Mouse (Mus musculus): ENCODE measurements at regions not wholly inside any gene's neighbourhood (a gene's known extent, or its start where the extent isn't known, plus 50 kb on each side); places are given as distances from the start of the nearest gene placed in this dataset.

GRCm38 (mm10) chr7:133521936-133522335, 80.0 kb downstream of the Tex36 start:
- H3K4me1 ChIP-seq (replicated peaks) = no peaks in the 10 kb centered on the region
- H3K27ac ChIP-seq (replicated peaks) = no peak overlapping the region
- ATAC-seq (ENCODE audit: low read depth) = no peak
- H3K9ac ChIP-seq = no peak overlapping the region
- no peak overlapping the region for H3K4me3 ChIP-seq
- WGBS = 94% methylated on average over 3 of the region's 3 CpGs
- H3K36me3 ChIP-seq = no peaks in the 10 kb centered on the region
- H3K4me2 ChIP-seq = no peak overlapping the region
- no peaks in the 10 kb centered on the region for H3K27me3 ChIP-seq
- H3K9me3 ChIP-seq = no peaks in the 10 kb centered on the region

GRCm38 (mm10) chr7:133518926-133519325, 83.0 kb downstream of the Tex36 start:
- no peak overlapping the region for H3K9ac ChIP-seq
- H3K4me3 ChIP-seq = no peak overlapping the region
- no peak overlapping the region for H3K27ac ChIP-seq (replicated peaks)
- H3K9me3 ChIP-seq = no peaks in the 10 kb centered on the region
- WGBS = 90% methylated on average over 3 of the region's 3 CpGs
- ATAC-seq (ENCODE audit: low read depth) = no peak
- no peaks in the 10 kb centered on the region for H3K4me1 ChIP-seq (replicated peaks)
- no peaks in the 10 kb centered on the region for H3K27me3 ChIP-seq
- no peaks in the 10 kb centered on the region for H3K36me3 ChIP-seq
- no peak overlapping the region for H3K4me2 ChIP-seq

- WGBS = 92% methylated on average over 5 of the region's 5 CpGs
- Histone ChIP-seq H3K27me3 (no peaks in the 10 kb centered on the region), H3K36me3 (no peaks in the 10 kb centered on the region), H3K9ac (no peak overlapping the region), H3K27ac (replicated peaks) (no peak overlapping the region), H3K4me2 (no peak overlapping the region), H3K4me3 (no peak overlapping the region), H3K9me3 (no peaks in the 10 kb centered on the region), H3K4me1 (replicated peaks) (no peaks in the 10 kb centered on the region)
- no peak for ATAC-seq (ENCODE audit: low read depth)
These were observed 84.4 kb downstream of the Tex36 start for GRCm38 (mm10) chr7:133517576-133517975.

- Histone ChIP-seq H3K27me3 (no peaks in the 10 kb centered on the region), H3K4me1 (replicated peaks) (peaks cover 14% of the 10 kb centered on the region), H3K36me3 (no peaks in the 10 kb centered on the region), H3K9me3 (no peaks in the 10 kb centered on the region), H3K4me2 (no peak overlapping the region), H3K9ac (no peak overlapping the region), H3K27ac (replicated peaks) (no peak overlapping the region), H3K4me3 (no peak overlapping the region)
- 71% methylated on average over 5 of the region's 5 CpGs for WGBS
- ATAC-seq (ENCODE audit: low read depth) = no peak
These were observed 91.0 kb downstream of the Tex36 start for GRCm38 (mm10) chr7:133510926-133511325.

GRCm38 (mm10) chr7:133509486-133509885, 92.5 kb downstream of the Tex36 start:
- no peak for ATAC-seq (ENCODE audit: low read depth)
- Histone ChIP-seq H3K9me3 (no peaks in the 10 kb centered on the region), H3K4me1 (replicated peaks) (peaks cover 14% of the 10 kb centered on the region), H3K4me3 (no peak overlapping the region), H3K27me3 (no peaks in the 10 kb centered on the region), H3K27ac (replicated peaks) (no peak overlapping the region), H3K36me3 (no peaks in the 10 kb centered on the region), H3K4me2 (no peak overlapping the region), H3K9ac (no peak overlapping the region)
- WGBS = 27% methylated on average over 4 of the region's 4 CpGs

DNA sequence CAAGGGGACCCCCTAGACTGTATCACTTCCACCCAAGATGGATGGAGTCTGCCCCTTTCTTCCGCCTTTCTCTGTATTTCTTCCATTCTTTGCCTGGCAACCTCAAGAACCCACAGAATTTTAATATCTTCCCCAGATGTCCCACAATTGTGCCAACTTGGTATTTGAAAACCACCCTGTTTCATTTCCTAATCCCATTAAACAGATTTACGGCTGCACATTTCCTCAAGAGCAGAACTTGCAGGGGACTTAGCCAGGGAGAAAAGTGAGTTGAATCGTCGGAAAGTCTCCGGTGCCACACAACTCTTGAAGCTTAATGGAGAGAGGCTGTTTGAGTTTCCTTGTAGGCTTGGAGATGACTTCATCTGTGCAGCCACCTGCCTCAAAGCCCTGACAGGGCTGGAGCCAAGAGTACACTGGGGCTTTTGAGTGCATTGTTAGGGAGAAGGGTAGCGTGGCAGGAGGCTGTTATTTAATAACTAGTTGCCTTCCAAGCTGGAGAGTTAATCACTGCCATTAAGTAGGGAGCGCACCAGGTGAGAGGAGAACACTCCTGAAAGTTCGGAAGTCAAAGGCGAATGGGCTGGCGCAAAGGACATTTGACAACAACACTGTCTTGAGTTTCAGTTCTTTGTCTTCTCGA, 93.5 kb downstream of the Tex36 start:
- Histone ChIP-seq H3K9me3 (no peaks in the 10 kb centered on the region), H3K36me3 (no peaks in the 10 kb centered on the region), H3K4me2 (no peak overlapping the region), H3K9ac (no peak overlapping the region), H3K27ac (replicated peaks) (no peak overlapping the region), H3K27me3 (no peaks in the 10 kb centered on the region), H3K4me3 (no peak overlapping the region), H3K4me1 (replicated peaks) (peaks cover 14% of the 10 kb centered on the region)
- WGBS = 69% methylated on average over 11 of the region's 11 CpGs
- no peak for ATAC-seq (ENCODE audit: low read depth)

GRCm38 (mm10) chr7:133505628-133506027, 96.3 kb downstream of the Tex36 start:
- H3K36me3 ChIP-seq = no peaks in the 10 kb centered on the region
- H3K4me1 ChIP-seq (replicated peaks) = peaks cover 14% of the 10 kb centered on the region
- no peaks in the 10 kb centered on the region for H3K27me3 ChIP-seq
- no peak overlapping the region for H3K4me2 ChIP-seq
- no peaks in the 10 kb centered on the region for H3K9me3 ChIP-seq
- ATAC-seq (ENCODE audit: low read depth) = no peak
- no peak overlapping the region for H3K4me3 ChIP-seq
- H3K9ac ChIP-seq = no peak overlapping the region
- 90% methylated on average over 2 of the region's 2 CpGs for WGBS
- no peak overlapping the region for H3K27ac ChIP-seq (replicated peaks)

GRCm38 (mm10) chr7:133503946-133504345, 98.0 kb downstream of the Tex36 start:
- Histone ChIP-seq H3K4me1 (replicated peaks) (peaks cover 6% of the 10 kb centered on the region), H3K4me2 (no peak overlapping the region), H3K27me3 (no peaks in the 10 kb centered on the region), H3K36me3 (no peaks in the 10 kb centered on the region), H3K4me3 (no peak overlapping the region), H3K9me3 (no peaks in the 10 kb centered on the region), H3K9ac (no peak overlapping the region), H3K27ac (replicated peaks) (no peak overlapping the region)
- WGBS = 82% methylated on average over 5 of the region's 5 CpGs
- ATAC-seq (ENCODE audit: low read depth) = no peak

GRCm38 (mm10) chr7:133502731-133503130, 99.2 kb downstream of the Tex36 start:
- H3K4me2 ChIP-seq = no peak overlapping the region

DNA sequence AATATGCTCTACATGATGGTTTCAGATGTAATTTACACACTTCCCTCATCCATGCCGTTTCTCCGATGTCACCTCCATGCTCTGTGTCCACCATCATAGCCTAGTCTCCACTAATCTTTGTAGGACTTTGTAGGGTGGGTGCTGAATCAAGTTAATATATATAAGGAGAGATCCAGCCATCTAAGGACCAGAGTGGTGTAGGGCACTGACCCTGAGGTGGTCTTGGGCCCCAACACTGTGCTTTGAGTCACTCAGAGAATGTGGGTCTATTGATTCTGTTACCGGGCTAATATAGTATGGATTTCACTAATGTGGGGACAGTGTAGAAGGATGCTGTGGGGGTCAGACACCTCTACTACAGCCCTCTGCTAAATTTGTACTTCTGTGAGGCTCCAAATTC, 104.4 kb downstream of the Tex36 start:
- no peak overlapping the region for H3K4me3 ChIP-seq
- 96% methylated on average over 3 of the region's 3 CpGs for WGBS
- ATAC-seq (ENCODE audit: low read depth) = no peak

More at GRCm38 (mm10) chr7:133502731-133503130, 99.2 kb downstream of the Tex36 start:
- no peak for ATAC-seq (ENCODE audit: low read depth)
- Histone ChIP-seq H3K27ac (replicated peaks) (no peak overlapping the region), H3K9me3 (no peaks in the 10 kb centered on the region), H3K36me3 (no peaks in the 10 kb centered on the region), H3K4me1 (replicated peaks) (no peaks in the 10 kb centered on the region), H3K4me3 (no peak overlapping the region), H3K9ac (no peak overlapping the region), H3K27me3 (no peaks in the 10 kb centered on the region)
- WGBS = 43% methylated on average over 4 of the region's 4 CpGs

DNA sequence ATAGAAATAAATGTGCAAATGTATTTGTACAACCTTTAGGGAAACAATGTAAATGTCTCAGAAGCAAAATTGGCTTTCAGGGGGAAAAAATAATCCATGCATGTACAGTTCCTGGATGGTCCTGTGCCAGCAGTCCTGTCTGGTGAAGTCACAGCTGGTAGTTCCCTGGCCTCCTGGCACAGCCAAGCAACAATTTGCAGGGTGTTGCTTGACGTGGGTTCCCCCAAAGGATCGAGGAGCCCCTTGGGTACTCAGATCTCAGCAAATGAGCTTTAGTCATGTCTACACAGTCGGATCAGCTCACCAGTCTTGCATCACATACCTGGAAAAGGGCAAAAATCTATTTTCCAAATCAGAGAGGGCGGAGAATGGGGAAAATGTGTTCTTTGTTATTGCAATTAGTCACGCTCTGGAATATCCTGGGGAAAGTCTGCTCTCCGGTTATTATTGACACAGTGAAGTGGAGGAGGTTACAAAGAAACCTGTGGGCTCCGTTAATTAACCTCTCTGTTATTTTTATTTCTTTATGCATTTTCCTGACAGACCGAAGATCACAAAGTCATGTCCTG, 106.9 kb downstream of the Tex36 start:
- Histone ChIP-seq H3K9ac (no peak overlapping the region), H3K9me3 (no peaks in the 10 kb centered on the region), H3K4me2 (no peak overlapping the region), H3K36me3 (no peaks in the 10 kb centered on the region), H3K4me3 (no peak overlapping the region), H3K27ac (replicated peaks) (no peak overlapping the region), H3K27me3 (no peaks in the 10 kb centered on the region; the same call in 1 of the 2 replicates), H3K4me1 (replicated peaks) (peaks cover 11% of the 10 kb centered on the region)
- 40% methylated on average over 8 of the region's 8 CpGs for WGBS
- ATAC-seq (ENCODE audit: low read depth) = no peak

More for the DNA sequence above, 104.4 kb downstream of the Tex36 start:
- peaks cover 11% of the 10 kb centered on the region for H3K4me1 ChIP-seq (replicated peaks)
- no peaks in the 10 kb centered on the region for H3K36me3 ChIP-seq
- no peaks in the 10 kb centered on the region for H3K9me3 ChIP-seq
- no peaks in the 10 kb centered on the region for H3K27me3 ChIP-seq
- no peak overlapping the region for H3K27ac ChIP-seq (replicated peaks)
- H3K4me2 ChIP-seq = no peak overlapping the region
- no peak overlapping the region for H3K9ac ChIP-seq

GRCm38 (mm10) chr7:133494256-133494981, 107.5 kb downstream of the Tex36 start:
- H3K4me3 ChIP-seq = no peak overlapping the region
- H3K36me3 ChIP-seq = no peaks in the 10 kb centered on the region
- no peak overlapping the region for H3K27ac ChIP-seq (replicated peaks)
- H3K27me3 ChIP-seq = no peaks in the 10 kb centered on the region; the same call in 1 of the 2 replicates
- H3K4me1 ChIP-seq (replicated peaks) = peaks cover 11% of the 10 kb centered on the region
- H3K9me3 ChIP-seq = no peaks in the 10 kb centered on the region
- WGBS = 68% methylated on average over 10 of the region's 10 CpGs
- no peak overlapping the region for H3K9ac ChIP-seq
- ATAC-seq (ENCODE audit: low read depth) = no peak
- no peak overlapping the region for H3K4me2 ChIP-seq
